Mouse (Mus musculus) embryonic facial prominence, embryonic 11.5 days (tissue): ENCODE data around the gene Tmtc4. TPM values are rescaled to one million over a fixed set of nuclear protein-coding genes. Genes with fewer than 3 reads are reported as not detected.

Experiments used
- ATAC-seq: fragments of 200-750 bp; cut with Nextera tagmentation; replicated peaks from 2 replicates; pipeline ENCODE4 v1.8.0; 2017; ENCODE audit warnings: low read depth; ENCODE audit not compliant: insufficient number of reproducible peaks, low FRiP score, low TSS enrichment
- DNase-seq: peaks from one replicate; pipeline ENCODE4 v3.0.0-alpha.2; 2015; ENCODE audit warnings: low spot score
- H3K27ac ChIP-seq: fragments of 300-500 bp; sonication (generic); replicated peaks from 2 replicates; pipeline ENCODE4 v1.5.1; 2014; ENCODE audit warnings: mild to moderate bottlenecking, low read depth, low read length, control low read depth
- H3K27me3 ChIP-seq: fragments of 300-500 bp; sonication (generic); 2 replicates; pipeline ENCODE4 v1.6.1; 2014; ENCODE audit warnings: mild to moderate bottlenecking, low read length, moderate library complexity, mixed read lengths; ENCODE audit not compliant: control insufficient read depth, insufficient read depth
- H3K36me3 ChIP-seq: fragments of 300-500 bp; sonication (generic); replicated peaks from 2 replicates; pipeline ENCODE4 v1.6.1; 2014; ENCODE audit warnings: low read depth, mild to moderate bottlenecking, low read length, moderate library complexity, mixed read lengths; ENCODE audit not compliant: control insufficient read depth, insufficient read depth
- H3K4me1 ChIP-seq: fragments of 300-500 bp; sonication (generic); 2 replicates; pipeline ENCODE4 v1.6.1; 2014; ENCODE audit warnings: low read length, mixed read lengths; ENCODE audit not compliant: control insufficient read depth, insufficient read depth
- H3K4me2 ChIP-seq: fragments of 300-500 bp; sonication (generic); 2 replicates; pipeline ENCODE4 v1.6.1; 2014; ENCODE audit warnings: low read depth, mild to moderate bottlenecking, control low read depth, low read length, moderate library complexity
- H3K4me3 ChIP-seq: fragments of 300-500 bp; sonication (generic); 2 replicates; pipeline ENCODE4 v1.5.1; 2014; ENCODE audit warnings: low read depth, low read length, control low read depth
- H3K9ac ChIP-seq: fragments of 300-500 bp; sonication (generic); replicated peaks from 2 replicates; pipeline ENCODE4 v1.6.1; 2014; ENCODE audit warnings: mild to moderate bottlenecking, control low read depth, low read length
- H3K9me3 ChIP-seq: fragments of 300-500 bp; sonication (generic); replicated peaks from 2 replicates; pipeline ENCODE4 v1.6.1; 2016; ENCODE audit warnings: mild to moderate bottlenecking, low read length, inconsistent platforms, mixed read lengths; ENCODE audit not compliant: control insufficient read depth
- WGBS: fragments of 180-500 bp; shearing (Covaris S2); extraction: QIAGEN DNeasy Blood & Tissue Kit; methylation state at CpG from one replicate; pipeline ENCODE4 v1.1.7; 2014; 5-methylcytosine and 5-hydroxymethylcytosine counted together
- polyA plus RNA-seq: library from polyadenylated mRNA; unstranded; fragments of >200 nt; fragmentation: Nextera tagmentation; extraction: Ambion mirVana; gene quantifications from 2 replicates; pipeline ENCODE4 v1.2.1, GENCODE M21; 2014

Gene Tmtc4
- polyA plus RNA-seq, 1 experiment from 2014 or later, result 40.3 TPM

- Histone ChIP-seq H3K4me1 (no peaks in the 10 kb centered on the region), H3K27ac (no peak overlapping the region), H3K9ac (no peak overlapping the region), H3K27me3 (no peaks in the 10 kb centered on the region), H3K4me2 (no peak overlapping the region), H3K36me3 (no peaks in the 10 kb centered on the region), H3K4me3 (no peak overlapping the region), H3K9me3 (no peaks in the 10 kb centered on the region)
- WGBS, result 61% methylated on average over 8 of the region's 8 CpGs
- ATAC-seq (no peak), DNase-seq (no peak)
Measured at GRCm38 (mm10) chr14:122875056-122875455, 108.8 kb downstream of the Tmtc4 start.

GRCm38 (mm10) chr14:122872612-122873011 lies 111.2 kb downstream of the Tmtc4 start:
- no peak for DNase-seq
- no peak overlapping the region for H3K9ac ChIP-seq
- no peaks in the 10 kb centered on the region for H3K36me3 ChIP-seq
- no peak overlapping the region for H3K4me2 ChIP-seq
- no peak overlapping the region for H3K27ac ChIP-seq
- no peaks in the 10 kb centered on the region for H3K9me3 ChIP-seq
- H3K27me3 ChIP-seq, result no peaks in the 10 kb centered on the region
- H3K4me3 ChIP-seq, result no peak overlapping the region
- no peak for ATAC-seq
- WGBS, result 75% methylated on average over 6 of the region's 6 CpGs
- H3K4me1 ChIP-seq, result no peaks in the 10 kb centered on the region

GRCm38 (mm10) chr14:122871841-122872580 lies 111.8 kb downstream of the Tmtc4 start:
- Histone ChIP-seq H3K9me3 (no peaks in the 10 kb centered on the region), H3K27ac (no peak overlapping the region), H3K4me2 (no peak overlapping the region), H3K4me3 (no peak overlapping the region), H3K9ac (no peak overlapping the region), H3K27me3 (no peaks in the 10 kb centered on the region), H3K36me3 (no peaks in the 10 kb centered on the region), H3K4me1 (no peaks in the 10 kb centered on the region)
- no peak for DNase-seq
- whole genome bisulfite sequencing, result 48% methylated on average over 4 of the region's 4 CpGs
- no peak for ATAC-seq

GRCm38 (mm10) chr14:122869831-122870230 lies 114.0 kb downstream of the Tmtc4 start:
- H3K27me3 ChIP-seq, result no peaks in the 10 kb centered on the region
- no peak overlapping the region for H3K4me3 ChIP-seq
- ATAC-seq (no peak; the same call in 1 of the 2 replicates), DNase-seq (no peak)
- no peak overlapping the region for H3K27ac ChIP-seq
- no peaks in the 10 kb centered on the region for H3K9me3 ChIP-seq
- no peak overlapping the region for H3K9ac ChIP-seq
- 67% methylated on average over 6 of the region's 6 CpGs for WGBS
- no peak overlapping the region for H3K4me2 ChIP-seq
- no peaks in the 10 kb centered on the region for H3K36me3 ChIP-seq
- no peaks in the 10 kb centered on the region for H3K4me1 ChIP-seq

Other genes starting within 250 kb of the Tmtc4 start
- 6.7 and 9.3 TPM in 2 replicates for gene Ggact, start 70.3 kb downstream of the Tmtc4 start, polyA plus RNA-seq